8 mouse cellular contexts compared by ENCODE assay signal in the genomic region with DNA sequence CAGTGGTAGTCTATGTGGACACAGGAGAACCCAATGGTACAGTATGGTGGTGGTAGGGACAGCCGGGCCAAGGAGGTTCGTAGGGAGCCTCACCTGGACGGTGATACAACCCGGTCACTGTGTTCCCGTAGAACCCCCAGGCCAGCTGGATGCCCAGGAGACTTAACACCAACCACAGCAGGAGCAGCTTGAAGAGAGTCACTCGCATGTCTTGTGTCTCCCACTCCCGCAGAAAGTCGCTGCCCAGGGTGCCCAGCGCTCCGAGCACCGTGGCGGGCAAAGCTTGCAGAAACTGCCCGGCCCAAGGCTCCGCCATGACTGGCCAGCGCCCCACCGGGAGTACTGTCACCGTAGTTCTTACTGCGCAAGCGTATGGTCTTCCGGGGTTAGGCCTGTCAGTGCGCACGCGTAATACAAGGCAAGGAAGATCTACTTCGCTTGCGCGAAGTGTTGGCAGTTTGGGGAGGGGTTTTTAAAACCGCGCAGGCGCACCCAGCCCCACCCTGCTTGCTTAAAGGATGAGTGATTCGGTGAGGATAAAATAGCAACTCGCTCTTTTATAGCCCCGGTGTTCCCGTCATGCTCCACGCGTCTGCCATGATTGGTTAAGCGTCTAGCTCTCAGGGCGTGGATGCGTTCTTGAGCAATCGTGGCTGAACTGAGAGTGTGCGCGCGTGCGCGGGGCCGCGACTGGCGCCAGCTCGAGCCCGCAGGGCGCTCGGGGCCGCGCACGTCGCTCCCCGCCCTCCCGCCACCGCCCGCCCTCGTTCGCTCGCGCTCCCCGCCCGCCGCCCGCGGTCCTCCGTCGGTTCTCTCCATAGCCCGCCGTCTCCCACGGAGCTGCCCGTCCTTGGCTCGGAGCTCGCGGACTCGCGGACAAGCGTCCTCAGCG. TPM values are rescaled to one million over a fixed set of nuclear protein-coding genes. Genes with fewer than 3 reads are reported as not detected.
DNase-seq lines count a peak whose midpoint lies in the region; ATAC-seq and TF ChIP-seq lines count a peak whose summit lies in the region.

Rhoa (plus strand) TSS at position 501 of the 892 bp plus-strand sequence.
Tcta (minus strand) TSS at position 532 of the 892 bp plus-strand sequence.

- ATAC-seq in common myeloid progenitor, adult 5-6 weeks (replicated peaks; ENCODE audit: low read depth, poor library complexity, severe bottlenecking), result peak; percentile 96
- ATAC-seq in hindbrain, postnatal 0 days, result peak; percentile 98
- ATAC-seq in megakaryocyte, adult 5-6 weeks (ENCODE audit: poor library complexity, severe bottlenecking), result peak; percentile 89

- H3K4me1 ChIP-seq in hindbrain, postnatal 0 days (ENCODE audit: insufficient read depth, low read length), result peaks cover 21% of the 10 kb centered on the region

- 0 out of 2 replicates have a peak, but pooled peaks cover 5% of the 10 kb centered on the region for H3K36me3 ChIP-seq in hindbrain, postnatal 0 days (ENCODE audit: insufficient read depth, low read length)

- H3K4me2 ChIP-seq in hindbrain, postnatal 0 days (ENCODE audit: low read depth, low read length), result peak within 1 kb of the TSS; percentile 96

- intact Hi-C loops in gastrocnemius, adult 2 months (cut with DNase I), result loop anchor here (2.0 kb wide), 1 partner anchor 43 kb away; no protein-coding TSS in a partner anchor
- intact Hi-C loops in left cerebral cortex, adult 2 months (cut with DNase I), result loop anchor here (1.0 to 2.0 kb wide), 3 partner anchors 33 to 211 kb away; partner anchors contain the start of genes Gpx1, Qrich1 and Usp4

- peak within 1 kb of the TSS; percentile 97 for H3K9ac ChIP-seq in hindbrain, postnatal 0 days (replicated peaks; ENCODE audit: low read length)

- peak within 1 kb of the TSS; percentile 100 for H3K27ac ChIP-seq in gastrocnemius, adult 2 months
- peak within 1 kb of the TSS; percentile 99 for H3K27ac ChIP-seq in hindbrain, postnatal 0 days
- H3K27ac ChIP-seq in left cerebral cortex, adult 2 months, result peak within 1 kb of the TSS; percentile 99

- peak within 1 kb of the TSS; percentile 100 for H3K4me3 ChIP-seq in gastrocnemius, adult 2 months
- peak within 1 kb of the TSS; percentile 92 for H3K4me3 ChIP-seq in hindbrain, postnatal 0 days (ENCODE audit: low read length)
- H3K4me3 ChIP-seq in left cerebral cortex, adult 2 months, result peak within 1 kb of the TSS; percentile 91

- under 1% methylated on average over 77 of the region's 81 CpGs for WGBS in hindbrain, postnatal 0 days

- TF ChIP-seq CTCF in gastrocnemius, adult 2 months (IDR thresholded peaks at IDR 0.05), result no peak
- TF ChIP-seq CTCF in hindbrain, postnatal 0 days (IDR thresholded peaks at IDR 0.05; ENCODE audit: low read depth), result no peak
- no peak for TF ChIP-seq CTCF in left cerebral cortex, adult 2 months (IDR thresholded peaks at IDR 0.05)

- H3K27me3 ChIP-seq in hindbrain, postnatal 0 days (ENCODE audit: insufficient read depth, low read length), result no peaks in the 10 kb centered on the region

- peak; percentile 100 for DNase-seq in ZHBTc4 (ENCODE audit: low read depth, low spot score)
- DNase-seq in gastrocnemius, adult 2 months, result peak; percentile 98
- DNase-seq in hindbrain, postnatal 0 days (ENCODE audit: low spot score), result peak; percentile 100
- DNase-seq in left cerebral cortex, adult 2 months (ENCODE audit: extremely low spot score in 1 of 2, low spot score in 2 of 2), result peak; percentile 95 to 99
- peak; percentile 99 to 100 for DNase-seq in right cerebral cortex, adult 2 months (ENCODE audit: low spot score in 2 of 2)
- peak; percentile 98 for DNase-seq in urinary bladder, postnatal 14 days (ENCODE audit: low spot score)

- no peaks in the 10 kb centered on the region for H3K9me3 ChIP-seq in hindbrain, postnatal 0 days (ENCODE audit: low read length)

RNA-seq across cellular contexts. Expression of gene Rhoa, which starts in this region (rescaled TPM):
- total RNA-seq in common myeloid progenitor, adult 5-6 weeks (2017), result 256 and 280 TPM in 2 replicates
- total RNA-seq in gastrocnemius, adult 2 months (2021), result 100 to 1,000 TPM in 1 of 2 experiments, 10 to 100 TPM in 1; 95.0 to 122 TPM
- total RNA-seq in hindbrain, postnatal 0 days (2014; rRNA removed), result 105 and 106 TPM in 2 replicates
- polyA plus RNA-seq in hindbrain, postnatal 0 days (2015; fragmentation: Nextera tagmentation; extraction: Ambion mirVana), result 268 and 276 TPM in 2 replicates
- total RNA-seq in left cerebral cortex, adult 2 months (2021), result 100 to 1,000 TPM; 154 to 159 TPM
- 468 and 473 TPM in 2 replicates for total RNA-seq in megakaryocyte, adult 5-6 weeks (2015)
- total RNA-seq in megakaryocyte, adult 5-6 weeks (2017), result 585 and 627 TPM in 2 replicates

RNA-seq across cellular contexts. Expression of gene Tcta, which starts in this region (rescaled TPM):
- total RNA-seq in common myeloid progenitor, adult 5-6 weeks (2017), result 5.4 and 7.9 TPM in 2 replicates
- total RNA-seq in gastrocnemius, adult 2 months (2021), result 10 to 100 TPM; 27.0 to 35.1 TPM
- total RNA-seq in hindbrain, postnatal 0 days (2014; rRNA removed), result 65.2 and 66.5 TPM in 2 replicates
- polyA plus RNA-seq in hindbrain, postnatal 0 days (2015; fragmentation: Nextera tagmentation; extraction: Ambion mirVana), result 79.4 and 80.3 TPM in 2 replicates
- 10 to 100 TPM; 29.3 to 35.4 TPM for total RNA-seq in left cerebral cortex, adult 2 months (2021)
- 16.5 and 23.8 TPM in 2 replicates for total RNA-seq in megakaryocyte, adult 5-6 weeks (2015)
- total RNA-seq in megakaryocyte, adult 5-6 weeks (2017), result 6.2 and 8.4 TPM in 2 replicates

Comparison
In these comparisons a context has a peak if more than half of its experiments do, and no peak if none do; other contexts are left out.
1. Peak in every context shown above with its lines: DNase-seq, ATAC-seq, H3K4me3 ChIP-seq and H3K27ac ChIP-seq.